Mouse (Mus musculus) ES-Bruce4 (cell line): ENCODE data around the gene Ccdc40. TPM values are rescaled to one million over a fixed set of nuclear protein-coding genes. Genes with fewer than 3 reads are reported as not detected.
"Not testable (repeated sequence)": the region's sequence is repeated elsewhere in the genome, so short reads cannot be mapped to it uniquely, and the experiment has no call there.

ENCODE experiments used
- H3K27ac ChIP-seq: 2 replicates; pipeline ENCODE4 v1.5.1; 2012; ENCODE audit warnings: low read length, inconsistent platforms; ENCODE audit not compliant: insufficient read depth
- H3K27me3 ChIP-seq: 2 replicates; pipeline ENCODE4 v1.6.1; 2012; ENCODE audit warnings: mild to moderate bottlenecking, low read length, inconsistent platforms; ENCODE audit not compliant: control insufficient read depth, poor library complexity, insufficient read depth, severe bottlenecking
- H3K36me3 ChIP-seq: 2 replicates; pipeline ENCODE4 v1.6.1; 2012; ENCODE audit warnings: inconsistent platforms, mild to moderate bottlenecking, low read length, moderate library complexity; ENCODE audit not compliant: control insufficient read depth, poor library complexity, insufficient read depth, severe bottlenecking
- H3K4me1 ChIP-seq: one replicate; pipeline ENCODE4 v1.8.1; 2011; ENCODE audit warnings: low read length; ENCODE audit not compliant: control insufficient read depth, insufficient read depth
- H3K4me3 ChIP-seq: 2 replicates; pipeline ENCODE4 v1.5.1; 2011; ENCODE audit warnings: low read depth, mild to moderate bottlenecking, low read length
- H3K9ac ChIP-seq: 2 replicates; pipeline ENCODE4 v1.6.1; 2012; ENCODE audit warnings: low read depth, mild to moderate bottlenecking, inconsistent platforms; ENCODE audit not compliant: poor library complexity, severe bottlenecking
- H3K9me3 ChIP-seq: replicated peaks from 2 replicates; pipeline ENCODE4 v1.6.1; 2012; ENCODE audit warnings: mild to moderate bottlenecking, low read length, inconsistent platforms; ENCODE audit not compliant: control insufficient read depth, poor library complexity, insufficient read depth, severe bottlenecking
- CTCF ChIP-seq: IDR thresholded peaks from one replicate; pipeline ENCODE4 v1.8.1; 2011; ENCODE audit warnings: low read depth, low read length
- EP300 ChIP-seq: IDR thresholded peaks from 2 replicates; pipeline ENCODE4 v1.6.1; 2011; ENCODE audit warnings: low read depth, low read length; ENCODE audit not compliant: insufficient read depth
- POLR2A ChIP-seq: IDR thresholded peaks from one replicate; pipeline ENCODE4 v1.8.1; 2011; ENCODE audit warnings: low read length; ENCODE audit not compliant: insufficient read depth
- polyA plus RNA-seq: library from polyadenylated mRNA; stranded (reverse); fragments of >200 nt; gene quantifications from 2 replicates; pipeline ENCODE4 v1.2.4, GENCODE M21; 2011; ENCODE audit warnings: low read depth; ENCODE audit not compliant: missing spikeins, insufficient read depth, insufficient read length

Gene Ccdc40
- polyA plus RNA-seq, 1 experiment, result 4.1 TPM

- Histone ChIP-seq H3K9me3 (no peaks in the 10 kb centered on the region), H3K36me3 (peaks cover 31% of the 10 kb centered on the region), H3K27me3 (no peaks in the 10 kb centered on the region), H3K4me1 (no peaks in the 10 kb centered on the region), H3K27ac (no peak overlapping the region), H3K4me3 (no peak overlapping the region), H3K9ac (no peak overlapping the region)
- no peak for TF ChIP-seq EP300
- TF ChIP-seq CTCF, result no peak
- no peak for TF ChIP-seq POLR2A
These were observed 57.6 kb downstream of the Ccdc40 start for GRCm38 (mm10) chr11:119285791-119286527.

GRCm38 (mm10) chr11:119287207-119287992, 59.0 kb downstream of the Ccdc40 start:
- H3K9ac ChIP-seq, result no peak overlapping the region
- H3K4me3 ChIP-seq, result no peak overlapping the region
- TF ChIP-seq EP300 (no peak), CTCF (no peak), POLR2A (no peak)
- peaks cover 41% of the 10 kb centered on the region for H3K36me3 ChIP-seq
- no peak overlapping the region for H3K27ac ChIP-seq
- H3K9me3 ChIP-seq, result no peaks in the 10 kb centered on the region
- no peaks in the 10 kb centered on the region for H3K27me3 ChIP-seq
- no peaks in the 10 kb centered on the region for H3K4me1 ChIP-seq

GRCm38 (mm10) chr11:119292861-119293260, 64.5 kb downstream of the Ccdc40 start:
- not testable (repeated sequence) for H3K9me3 ChIP-seq, H3K9ac ChIP-seq, H3K27ac ChIP-seq, H3K4me3 ChIP-seq, H3K27me3 ChIP-seq, H3K4me1 ChIP-seq
- peaks cover 91% of the 10 kb centered on the region for H3K36me3 ChIP-seq

- Histone ChIP-seq H3K4me3 (no peak overlapping the region), H3K9ac (no peak overlapping the region), H3K36me3 (peaks cover 51% of the 10 kb centered on the region)
These were observed 69.6 kb downstream of the Ccdc40 start for GRCm38 (mm10) chr11:119297996-119298395.

GRCm38 (mm10) chr11:119298917-119299316, 70.5 kb downstream of the Ccdc40 start:
- Histone ChIP-seq H3K36me3 (peaks cover 42% of the 10 kb centered on the region), H3K9ac (peak overlapping the region; percentile 93), H3K9me3 (no peaks in the 10 kb centered on the region), H3K4me1 (no peaks in the 10 kb centered on the region), H3K27me3 (no peaks in the 10 kb centered on the region), H3K4me3 (peak overlapping the region; percentile 83), H3K27ac (no peak overlapping the region)
- TF ChIP-seq POLR2A (no peak), EP300 (no peak), CTCF (no peak)

More at GRCm38 (mm10) chr11:119297996-119298395, 69.6 kb downstream of the Ccdc40 start:
- H3K4me1 ChIP-seq, result no peaks in the 10 kb centered on the region
- no peaks in the 10 kb centered on the region for H3K9me3 ChIP-seq
- H3K27ac ChIP-seq, result no peak overlapping the region
- TF ChIP-seq EP300 (no peak), CTCF (no peak), POLR2A (no peak)
- no peaks in the 10 kb centered on the region for H3K27me3 ChIP-seq
